Mouse (Mus musculus) granulocyte monocyte progenitor cell, adult 5-6 weeks (primary cell): ENCODE measurements around the gene Ssx9. TPM values are rescaled to one million over a fixed set of nuclear protein-coding genes. Genes with fewer than 3 reads are reported as not detected.
"Not testable (repeated sequence)": the region's sequence is repeated elsewhere in the genome, so short reads cannot be mapped to it uniquely, and the experiment has no call there.

ENCODE experiments used
- ATAC-seq: replicated peaks from 2 replicates; pipeline ENCODE4 v1.8.0; 2016; ENCODE audit warnings: mild to moderate bottlenecking, moderate TSS enrichment, inconsistent platforms; ENCODE audit not compliant: poor library complexity, severe bottlenecking
- total RNA-seq, 2 experiments: library from RNA; stranded (forward) in 1 of 2; stranded (reverse) in 1 of 2; fragments of 200-712, 200-1000 nt in 1 of 2; fragments of >200 nt in 1 of 2; fragmentation: Nextera tagmentation in 1 of 2; gene quantifications; 2 replicates each; pipeline ENCODE4 v1.2.3; 2014 to 2017

The Ssx9 gene
- total RNA-seq (2014; fragmentation: Nextera tagmentation) (not detected in 2 replicates), total RNA-seq (2017) (not detected in 2 replicates)

GRCm38 (mm10) chrX:8748132-8748531 is at the start of gene Ssx9:
Gene Ssx9, plus strand, starts transcription at chrX:8748432.
- not testable (repeated sequence) for ATAC-seq

DNA sequence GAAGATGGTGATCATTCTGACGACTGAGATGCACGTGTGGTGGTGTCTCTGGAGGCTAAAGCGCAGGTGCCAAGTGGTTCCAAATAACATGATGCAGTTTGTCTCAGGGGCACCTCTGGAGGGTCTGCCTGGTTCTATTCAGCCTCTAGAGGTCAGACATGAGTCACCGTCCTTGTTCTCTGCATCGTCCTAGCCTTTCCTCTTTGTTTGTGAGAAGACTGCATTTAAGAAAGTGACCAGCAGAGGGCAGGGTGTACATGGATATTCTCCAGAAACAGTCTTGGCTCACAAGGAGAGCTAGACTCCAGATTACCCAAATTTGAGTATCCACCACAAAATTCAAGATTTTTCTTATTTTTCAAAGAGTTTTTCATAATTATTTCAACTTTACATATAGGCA is 15.3 kb upstream of the Ssx9 start:
- ATAC-seq: peak; percentile 62

DNA sequence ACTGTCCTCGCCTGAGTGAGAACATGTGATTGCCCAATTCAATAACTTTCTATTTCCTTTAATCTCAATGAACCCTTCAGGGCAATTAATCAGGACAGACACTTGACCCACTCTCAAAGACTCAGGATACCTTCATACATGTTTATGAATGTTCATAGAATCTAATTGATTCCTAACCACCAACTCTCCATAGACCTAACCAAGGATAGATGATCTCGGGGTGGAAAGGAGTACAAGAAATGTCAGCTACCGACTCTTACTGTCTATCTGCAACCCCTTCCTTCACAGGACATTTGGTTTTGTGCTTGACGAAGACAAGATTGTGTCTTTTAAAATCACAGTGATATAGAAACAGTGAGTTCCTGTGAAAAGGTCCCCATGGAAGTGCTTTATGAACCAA is 55.2 kb downstream of the Ssx9 start, which contains the start of gene Ssxb5:
Ssxb5 (plus strand) TSS at position 301 of the 400 bp plus-strand sequence.
- ATAC-seq: not testable (repeated sequence)

Other genes starting within 250 kb of the Ssx9 start
- not detected in 2 replicates for gene Gm14459, start 223.5 kb upstream of the Ssx9 start, total RNA-seq (2014; fragmentation: Nextera tagmentation)
- gene Gm14459, start 223.5 kb upstream of the Ssx9 start, total RNA-seq (2017): not detected in 2 replicates
- not detected in 2 replicates for gene Ssxb6, start 200.2 kb upstream of the Ssx9 start, total RNA-seq (2014; fragmentation: Nextera tagmentation)
- gene Ssxb6, start 200.2 kb upstream of the Ssx9 start, total RNA-seq (2017): not detected in 2 replicates
- not detected in 2 replicates for gene Ssxb3, start 156.6 kb upstream of the Ssx9 start, total RNA-seq (2014; fragmentation: Nextera tagmentation)
- not detected in 2 replicates for gene Ssxb3, start 156.6 kb upstream of the Ssx9 start, total RNA-seq (2017)
- gene Ssxb8, start 57.6 kb upstream of the Ssx9 start, total RNA-seq (2014; fragmentation: Nextera tagmentation): not detected in 2 replicates
- not detected in 2 replicates for gene Ssxb8, start 57.6 kb upstream of the Ssx9 start, total RNA-seq (2017)
- gene Ssxb5, start 55.3 kb downstream of the Ssx9 start, total RNA-seq (2014; fragmentation: Nextera tagmentation): not detected in 2 replicates
- not detected in 2 replicates for gene Ssxb5, start 55.3 kb downstream of the Ssx9 start, total RNA-seq (2017)
- gene Gm6592, start 95.6 kb downstream of the Ssx9 start, total RNA-seq (2014; fragmentation: Nextera tagmentation): not detected in 2 replicates
- not detected in 2 replicates for gene Gm6592, start 95.6 kb downstream of the Ssx9 start, total RNA-seq (2017)
- not detected in 2 replicates for gene Gm5751, start 125.8 kb downstream of the Ssx9 start, total RNA-seq (2014; fragmentation: Nextera tagmentation)
- gene Gm5751, start 125.8 kb downstream of the Ssx9 start, total RNA-seq (2017): not detected in 2 replicates
- gene B630019K06Rik, start 143.9 kb downstream of the Ssx9 start, total RNA-seq (2014; fragmentation: Nextera tagmentation): 1.8 and 2.1 TPM in 2 replicates
- 0.26 and 0.39 TPM in 2 replicates for gene B630019K06Rik, start 143.9 kb downstream of the Ssx9 start, total RNA-seq (2017)
- not detected in 2 replicates for gene Fthl17b, start 214.5 kb downstream of the Ssx9 start, total RNA-seq (2014; fragmentation: Nextera tagmentation)
- not detected in 2 replicates for gene Fthl17b, start 214.5 kb downstream of the Ssx9 start, total RNA-seq (2017)
- gene Fthl17c, start 228.1 kb downstream of the Ssx9 start, total RNA-seq (2014; fragmentation: Nextera tagmentation): not detected in 2 replicates
- not detected in 2 replicates for gene Fthl17c, start 228.1 kb downstream of the Ssx9 start, total RNA-seq (2017)
- gene Fthl17d, start 238.3 kb downstream of the Ssx9 start, total RNA-seq (2014; fragmentation: Nextera tagmentation): not detected in 2 replicates
- not detected in 2 replicates for gene Fthl17d, start 238.3 kb downstream of the Ssx9 start, total RNA-seq (2017)